Mouse (Mus musculus) ES-Bruce4 (cell line): ENCODE measurements around the gene Nlrp10. TPM values are rescaled to one million over a fixed set of nuclear protein-coding genes. Genes with fewer than 3 reads are reported as not detected.

Source experiments
- H3K27ac ChIP-seq: 2 replicates; pipeline ENCODE4 v1.5.1; 2012; ENCODE audit warnings: low read length, inconsistent platforms; ENCODE audit not compliant: insufficient read depth
- H3K27me3 ChIP-seq: 2 replicates; pipeline ENCODE4 v1.6.1; 2012; ENCODE audit warnings: mild to moderate bottlenecking, low read length, inconsistent platforms; ENCODE audit not compliant: control insufficient read depth, poor library complexity, insufficient read depth, severe bottlenecking
- H3K36me3 ChIP-seq: 2 replicates; pipeline ENCODE4 v1.6.1; 2012; ENCODE audit warnings: inconsistent platforms, mild to moderate bottlenecking, low read length, moderate library complexity; ENCODE audit not compliant: control insufficient read depth, poor library complexity, insufficient read depth, severe bottlenecking
- H3K4me1 ChIP-seq: one replicate; pipeline ENCODE4 v1.8.1; 2011; ENCODE audit warnings: low read length; ENCODE audit not compliant: control insufficient read depth, insufficient read depth
- H3K4me3 ChIP-seq: 2 replicates; pipeline ENCODE4 v1.5.1; 2011; ENCODE audit warnings: low read depth, mild to moderate bottlenecking, low read length
- H3K9ac ChIP-seq: 2 replicates; pipeline ENCODE4 v1.6.1; 2012; ENCODE audit warnings: low read depth, mild to moderate bottlenecking, inconsistent platforms; ENCODE audit not compliant: poor library complexity, severe bottlenecking
- H3K9me3 ChIP-seq: replicated peaks from 2 replicates; pipeline ENCODE4 v1.6.1; 2012; ENCODE audit warnings: mild to moderate bottlenecking, low read length, inconsistent platforms; ENCODE audit not compliant: control insufficient read depth, poor library complexity, insufficient read depth, severe bottlenecking
- CTCF ChIP-seq: IDR thresholded peaks from one replicate; pipeline ENCODE4 v1.8.1; 2011; ENCODE audit warnings: low read depth, low read length
- EP300 ChIP-seq: IDR thresholded peaks from 2 replicates; pipeline ENCODE4 v1.6.1; 2011; ENCODE audit warnings: low read depth, low read length; ENCODE audit not compliant: insufficient read depth
- POLR2A ChIP-seq: IDR thresholded peaks from one replicate; pipeline ENCODE4 v1.8.1; 2011; ENCODE audit warnings: low read length; ENCODE audit not compliant: insufficient read depth
- polyA plus RNA-seq: library from polyadenylated mRNA; stranded (reverse); fragments of >200 nt; gene quantifications from 2 replicates; pipeline ENCODE4 v1.2.4, GENCODE M21; 2011; ENCODE audit warnings: low read depth; ENCODE audit not compliant: missing spikeins, insufficient read depth, insufficient read length

Nlrp10 gene
- polyA plus RNA-seq: not detected in 2 replicates

DNA sequence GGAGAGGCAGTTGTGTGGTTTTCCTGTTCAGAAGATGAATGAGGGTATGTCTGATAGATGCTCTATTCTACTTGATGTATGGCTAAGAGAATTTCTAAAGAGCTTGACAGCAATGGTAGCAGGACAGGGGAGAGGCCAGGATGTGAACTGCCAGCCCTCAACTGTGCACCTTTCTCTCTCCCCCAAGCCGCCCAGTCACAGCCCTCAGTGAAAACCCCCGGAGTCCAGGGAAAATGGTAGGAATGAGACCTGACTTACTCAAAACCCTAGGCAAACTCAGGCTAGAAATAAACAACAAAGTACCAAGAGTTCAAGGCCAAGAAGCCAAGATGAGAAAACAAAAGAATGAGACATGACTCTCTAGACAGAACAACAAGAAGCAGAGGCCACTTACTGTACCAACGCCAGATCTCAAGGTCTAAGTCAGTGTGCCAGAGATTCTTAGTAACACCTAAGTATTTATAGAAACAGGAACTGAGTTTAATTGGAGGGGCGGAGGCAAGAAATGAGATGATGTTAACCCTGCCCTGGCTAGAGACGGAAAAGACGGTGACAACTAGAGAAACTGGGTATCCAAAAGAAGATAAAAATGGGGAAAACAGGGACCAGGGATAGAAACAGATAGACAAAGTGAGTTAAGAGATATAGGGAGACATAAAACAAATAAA lies at the start of gene Nlrp10:
Gene Nlrp10 (minus strand): TSS at position 453 of the 668 bp plus-strand sequence.
- TF ChIP-seq POLR2A (no peak), CTCF (no peak), EP300 (no peak)
- Histone ChIP-seq H3K27ac (no peak within 1 kb of the TSS), H3K4me1 (no peaks in the 10 kb centered on the region), H3K36me3 (no peaks in the 10 kb centered on the region), H3K9ac (no peak within 1 kb of the TSS), H3K9me3 (no peaks in the 10 kb centered on the region), H3K4me3 (no peak within 1 kb of the TSS), H3K27me3 (no peaks in the 10 kb centered on the region)

DNA sequence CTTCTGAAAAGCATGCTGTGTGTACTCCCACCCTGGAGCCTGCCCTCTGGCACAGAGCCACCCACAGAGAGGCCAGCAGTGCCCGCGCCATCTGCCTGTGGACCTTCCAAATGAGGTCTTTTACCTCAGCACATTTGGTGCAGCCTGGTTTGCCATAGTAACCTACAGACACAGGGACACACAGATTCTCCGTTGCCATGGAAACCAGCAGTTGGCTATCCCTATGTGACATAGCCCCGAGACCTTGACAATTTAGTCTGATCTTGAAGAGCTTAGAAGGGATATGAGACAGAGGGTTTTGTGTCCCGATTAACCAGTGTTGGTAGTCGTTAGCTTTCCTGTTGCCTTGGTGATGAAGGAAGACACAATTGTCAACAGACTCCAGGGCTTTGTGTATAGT lies 42.3 kb upstream of the Nlrp10 start:
- Histone ChIP-seq H3K9me3 (no peaks in the 10 kb centered on the region), H3K4me1 (no peaks in the 10 kb centered on the region), H3K27ac (no peak overlapping the region), H3K9ac (no peak overlapping the region), H3K36me3 (no peaks in the 10 kb centered on the region), H3K4me3 (no peak overlapping the region), H3K27me3 (no peaks in the 10 kb centered on the region)
- TF ChIP-seq POLR2A: no peak
- no peak for TF ChIP-seq EP300
- TF ChIP-seq CTCF: no peak

DNA sequence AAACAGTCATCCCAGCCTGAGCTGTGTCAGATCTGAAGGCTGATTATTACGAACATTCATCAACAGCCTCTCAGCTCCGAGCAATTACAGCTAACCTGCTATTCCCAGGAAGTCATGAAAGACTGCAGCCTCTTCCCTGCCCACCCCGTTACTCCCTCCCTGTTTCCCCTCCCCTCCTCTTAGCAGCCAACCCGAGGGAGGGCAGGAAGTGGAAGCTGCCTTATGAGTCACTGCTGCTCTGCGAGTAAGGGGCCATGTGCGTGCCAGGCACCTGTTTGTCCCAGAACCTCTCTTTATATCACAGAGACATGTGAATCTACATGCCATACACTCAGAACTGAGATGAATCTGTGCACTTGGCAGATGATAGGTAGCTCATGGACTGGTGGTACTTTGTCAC lies 38.2 kb upstream of the Nlrp10 start:
- TF ChIP-seq EP300: no peak
- no peak for TF ChIP-seq POLR2A
- TF ChIP-seq CTCF: no peak
- Histone ChIP-seq H3K9me3 (no peaks in the 10 kb centered on the region), H3K4me1 (no peaks in the 10 kb centered on the region), H3K36me3 (no peaks in the 10 kb centered on the region), H3K4me3 (no peak overlapping the region), H3K27ac (no peak overlapping the region), H3K9ac (no peak overlapping the region), H3K27me3 (no peaks in the 10 kb centered on the region)

- Histone ChIP-seq H3K27ac (no peak overlapping the region), H3K27me3 (no peaks in the 10 kb centered on the region), H3K9me3 (no peaks in the 10 kb centered on the region), H3K9ac (no peak overlapping the region), H3K36me3 (no peaks in the 10 kb centered on the region), H3K4me1 (no peaks in the 10 kb centered on the region), H3K4me3 (no peak overlapping the region)
- TF ChIP-seq EP300: no peak
- TF ChIP-seq CTCF: peak; percentile 86
These were observed 36.9 kb upstream of the Nlrp10 start for GRCm38 (mm10) chr7:108966742-108967362.

- Histone ChIP-seq H3K36me3 (no peaks in the 10 kb centered on the region), H3K4me1 (no peaks in the 10 kb centered on the region), H3K27ac (no peak overlapping the region), H3K4me3 (no peak overlapping the region), H3K9ac (no peak overlapping the region), H3K9me3 (no peaks in the 10 kb centered on the region), H3K27me3 (no peaks in the 10 kb centered on the region)
- TF ChIP-seq POLR2A (no peak), CTCF (peak; percentile 23), EP300 (0 out of 2 replicates have a peak, but pooled peaks have one; percentile 12)
These were observed 36.0 kb upstream of the Nlrp10 start for GRCm38 (mm10) chr7:108965968-108966367.

- H3K36me3 ChIP-seq: no peaks in the 10 kb centered on the region
- no peaks in the 10 kb centered on the region for H3K4me1 ChIP-seq
- no peaks in the 10 kb centered on the region for H3K9me3 ChIP-seq
- TF ChIP-seq POLR2A (no peak), CTCF (no peak), EP300 (no peak)
- no peak overlapping the region for H3K4me3 ChIP-seq
- H3K9ac ChIP-seq: no peak overlapping the region
- no peaks in the 10 kb centered on the region for H3K27me3 ChIP-seq
- no peak overlapping the region for H3K27ac ChIP-seq
These were observed 27.8 kb upstream of the Nlrp10 start for GRCm38 (mm10) chr7:108957734-108958133.
